Mouse (Mus musculus): ENCODE data around the gene 4930519P11Rik. TPM values are rescaled to one million over a fixed set of nuclear protein-coding genes. Genes with fewer than 3 reads are reported as not detected.

Gene 4930519P11Rik
- polyA plus RNA-seq, 1 experiment from 2014 or later, result not detected

- no peak within 1 kb of the TSS for H3K4me3 ChIP-seq (ENCODE audit: low read depth, low read length)
- 44% methylated on average over 8 of the region's 8 CpGs for WGBS
- ATAC-seq (replicated peaks; ENCODE audit: low FRiP score) (no peak), DNase-seq (ENCODE audit: low spot score) (no peak)
- H3K27ac ChIP-seq (ENCODE audit: low read depth, low read length), result no peak within 1 kb of the TSS
- no peaks in the 10 kb centered on the region for H3K9me3 ChIP-seq (ENCODE audit: control insufficient read depth, low read length)
- H3K4me2 ChIP-seq, result no peak within 1 kb of the TSS
- H3K36me3 ChIP-seq (ENCODE audit: control insufficient read depth, insufficient read depth, low read length), result no peaks in the 10 kb centered on the region
- peaks cover 6% of the 10 kb centered on the region; the same call in 1 of the 2 replicates for H3K4me1 ChIP-seq (replicated peaks; ENCODE audit: control insufficient read depth, insufficient read depth, low read length)
- H3K27me3 ChIP-seq (replicated peaks; ENCODE audit: control insufficient read depth, insufficient read depth, low read length), result no peaks in the 10 kb centered on the region
- no peak within 1 kb of the TSS for H3K9ac ChIP-seq (ENCODE audit: low read depth, low read length)
These were observed 38.1 kb upstream of the 4930519P11Rik start, which contains the start of gene Chmp4b for GRCm38 (mm10) chr2:154651363-154651762. Gene Chmp4b, plus strand, starts transcription at chr2:154651705.

GRCm38 (mm10) chr2:154650404-154650803 lies 37.2 kb upstream of the 4930519P11Rik start:
- Histone ChIP-seq H3K27me3 (replicated peaks; ENCODE audit: control insufficient read depth, insufficient read depth, low read length) (no peaks in the 10 kb centered on the region), H3K27ac (ENCODE audit: low read depth, low read length) (no peak overlapping the region), H3K4me2 (no peak overlapping the region), H3K9ac (ENCODE audit: low read depth, low read length) (no peak overlapping the region), H3K36me3 (ENCODE audit: control insufficient read depth, insufficient read depth, low read length) (0 out of 2 replicates have a peak, but pooled peaks cover 2% of the 10 kb centered on the region), H3K9me3 (ENCODE audit: control insufficient read depth, low read length) (no peaks in the 10 kb centered on the region), H3K4me1 (replicated peaks; ENCODE audit: control insufficient read depth, insufficient read depth, low read length) (no peaks in the 10 kb centered on the region), H3K4me3 (ENCODE audit: low read depth, low read length) (no peak overlapping the region)
- DNase-seq (ENCODE audit: low spot score), result no peak
- ATAC-seq (replicated peaks; ENCODE audit: low FRiP score), result no peak
- WGBS, result 84% methylated on average over 3 of the region's 3 CpGs

GRCm38 (mm10) chr2:154648086-154648485 lies 34.8 kb upstream of the 4930519P11Rik start:
- H3K27ac ChIP-seq (ENCODE audit: low read depth, low read length), result no peak overlapping the region
- H3K9ac ChIP-seq (ENCODE audit: low read depth, low read length), result no peak overlapping the region
- H3K9me3 ChIP-seq (ENCODE audit: control insufficient read depth, low read length), result no peaks in the 10 kb centered on the region
- no peak overlapping the region for H3K4me3 ChIP-seq (ENCODE audit: low read depth, low read length)
- no peak overlapping the region for H3K4me2 ChIP-seq
- ATAC-seq (replicated peaks; ENCODE audit: low FRiP score) (no peak), DNase-seq (ENCODE audit: low spot score) (no peak)
- 28% methylated on average over 3 of the region's 3 CpGs for WGBS
- H3K27me3 ChIP-seq (replicated peaks; ENCODE audit: control insufficient read depth, insufficient read depth, low read length), result no peaks in the 10 kb centered on the region
- 0 out of 2 replicates have a peak, but pooled peaks cover 2% of the 10 kb centered on the region for H3K36me3 ChIP-seq (ENCODE audit: control insufficient read depth, insufficient read depth, low read length)
- H3K4me1 ChIP-seq (replicated peaks; ENCODE audit: control insufficient read depth, insufficient read depth, low read length), result no peaks in the 10 kb centered on the region

GRCm38 (mm10) chr2:154646634-154647033 lies 33.4 kb upstream of the 4930519P11Rik start:
- Histone ChIP-seq H3K9ac (ENCODE audit: low read depth, low read length) (no peak overlapping the region), H3K4me1 (replicated peaks; ENCODE audit: control insufficient read depth, insufficient read depth, low read length) (peaks cover 6% of the 10 kb centered on the region), H3K4me2 (no peak overlapping the region), H3K27ac (ENCODE audit: low read depth, low read length) (no peak overlapping the region), H3K9me3 (ENCODE audit: control insufficient read depth, low read length) (no peaks in the 10 kb centered on the region), H3K4me3 (ENCODE audit: low read depth, low read length) (no peak overlapping the region), H3K27me3 (replicated peaks; ENCODE audit: control insufficient read depth, insufficient read depth, low read length) (no peaks in the 10 kb centered on the region), H3K36me3 (ENCODE audit: control insufficient read depth, insufficient read depth, low read length) (0 out of 2 replicates have a peak, but pooled peaks cover 2% of the 10 kb centered on the region)
- DNase-seq (ENCODE audit: low spot score) (no peak), ATAC-seq (replicated peaks; ENCODE audit: low FRiP score) (peak; percentile 58; the same call in 1 of the 2 replicates)
- WGBS, result 77% methylated on average over 5 of the region's 5 CpGs

GRCm38 (mm10) chr2:154642712-154643385 lies 29.6 kb upstream of the 4930519P11Rik start:
- Histone ChIP-seq H3K9me3 (ENCODE audit: control insufficient read depth, low read length) (0 out of 2 replicates have a peak, but pooled peaks cover 5% of the 10 kb centered on the region), H3K36me3 (ENCODE audit: control insufficient read depth, insufficient read depth, low read length) (peaks cover 13% of the 10 kb centered on the region), H3K4me3 (ENCODE audit: low read depth, low read length) (no peak overlapping the region), H3K27me3 (replicated peaks; ENCODE audit: control insufficient read depth, insufficient read depth, low read length) (no peaks in the 10 kb centered on the region), H3K9ac (ENCODE audit: low read depth, low read length) (no peak overlapping the region), H3K4me2 (no peak overlapping the region), H3K27ac (ENCODE audit: low read depth, low read length) (no peak overlapping the region), H3K4me1 (replicated peaks; ENCODE audit: control insufficient read depth, insufficient read depth, low read length) (peaks cover 6% of the 10 kb centered on the region)
- no peak for ATAC-seq (replicated peaks; ENCODE audit: low FRiP score)
- no peak for DNase-seq (ENCODE audit: low spot score)
- 65% methylated on average over 6 of the region's 6 CpGs for WGBS

- Histone ChIP-seq H3K27ac (ENCODE audit: low read depth, low read length) (no peak overlapping the region), H3K9me3 (ENCODE audit: control insufficient read depth, low read length) (0 out of 2 replicates have a peak, but pooled peaks cover 5% of the 10 kb centered on the region), H3K36me3 (ENCODE audit: control insufficient read depth, insufficient read depth, low read length) (peaks cover 14% of the 10 kb centered on the region), H3K9ac (ENCODE audit: low read depth, low read length) (no peak overlapping the region), H3K4me3 (ENCODE audit: low read depth, low read length) (no peak overlapping the region), H3K4me2 (no peak overlapping the region), H3K4me1 (replicated peaks; ENCODE audit: control insufficient read depth, insufficient read depth, low read length) (peaks cover 6% of the 10 kb centered on the region), H3K27me3 (replicated peaks; ENCODE audit: control insufficient read depth, insufficient read depth, low read length) (no peaks in the 10 kb centered on the region)
- DNase-seq (ENCODE audit: low spot score) (no peak), ATAC-seq (replicated peaks; ENCODE audit: low FRiP score) (no peak)
- WGBS, result 87% methylated on average over 9 of the region's 9 CpGs
These were observed 28.8 kb upstream of the 4930519P11Rik start for GRCm38 (mm10) chr2:154642005-154642459.

- Histone ChIP-seq H3K9me3 (ENCODE audit: control insufficient read depth, low read length) (0 out of 2 replicates have a peak, but pooled peaks cover 5% of the 10 kb centered on the region), H3K4me2 (no peak overlapping the region), H3K4me1 (replicated peaks; ENCODE audit: control insufficient read depth, insufficient read depth, low read length) (peaks cover 6% of the 10 kb centered on the region), H3K4me3 (ENCODE audit: low read depth, low read length) (no peak overlapping the region), H3K27me3 (replicated peaks; ENCODE audit: control insufficient read depth, insufficient read depth, low read length) (no peaks in the 10 kb centered on the region), H3K9ac (ENCODE audit: low read depth, low read length) (no peak overlapping the region), H3K27ac (ENCODE audit: low read depth, low read length) (no peak overlapping the region), H3K36me3 (ENCODE audit: control insufficient read depth, insufficient read depth, low read length) (peaks cover 14% of the 10 kb centered on the region)
- no peak for ATAC-seq (replicated peaks; ENCODE audit: low FRiP score)
- DNase-seq (ENCODE audit: low spot score), result no peak
- 75% methylated on average over 8 of the region's 8 CpGs for WGBS
These were observed 27.9 kb upstream of the 4930519P11Rik start for GRCm38 (mm10) chr2:154641176-154641575.

GRCm38 (mm10) chr2:154639115-154639514 lies 25.9 kb upstream of the 4930519P11Rik start:
- Histone ChIP-seq H3K27ac (ENCODE audit: low read depth, low read length) (no peak overlapping the region), H3K4me3 (ENCODE audit: low read depth, low read length) (no peak overlapping the region), H3K9ac (ENCODE audit: low read depth, low read length) (no peak overlapping the region), H3K4me1 (replicated peaks; ENCODE audit: control insufficient read depth, insufficient read depth, low read length) (peaks cover 18% of the 10 kb centered on the region), H3K36me3 (ENCODE audit: control insufficient read depth, insufficient read depth, low read length) (peaks cover 12% of the 10 kb centered on the region), H3K4me2 (no peak overlapping the region), H3K27me3 (replicated peaks; ENCODE audit: control insufficient read depth, insufficient read depth, low read length) (no peaks in the 10 kb centered on the region), H3K9me3 (ENCODE audit: control insufficient read depth, low read length) (0 out of 2 replicates have a peak, but pooled peaks cover 5% of the 10 kb centered on the region)
- DNase-seq (ENCODE audit: low spot score) (no peak), ATAC-seq (replicated peaks; ENCODE audit: low FRiP score) (no peak)
- 87% methylated on average over 4 of the region's 4 CpGs for WGBS

GRCm38 (mm10) chr2:154638521-154638920 lies 25.3 kb upstream of the 4930519P11Rik start:
- no peak for ATAC-seq (replicated peaks; ENCODE audit: low FRiP score)
- peaks cover 12% of the 10 kb centered on the region for H3K36me3 ChIP-seq (ENCODE audit: control insufficient read depth, insufficient read depth, low read length)
- H3K9me3 ChIP-seq (ENCODE audit: control insufficient read depth, low read length), result 0 out of 2 replicates have a peak, but pooled peaks cover 5% of the 10 kb centered on the region
- no peak for DNase-seq (ENCODE audit: low spot score)
- no peaks in the 10 kb centered on the region for H3K27me3 ChIP-seq (replicated peaks; ENCODE audit: control insufficient read depth, insufficient read depth, low read length)
- H3K4me2 ChIP-seq, result no peak overlapping the region
- WGBS, result 86% methylated on average over 3 of the region's 3 CpGs
- H3K27ac ChIP-seq (ENCODE audit: low read depth, low read length), result no peak overlapping the region
- no peak overlapping the region for H3K9ac ChIP-seq (ENCODE audit: low read depth, low read length)
- peaks cover 23% of the 10 kb centered on the region for H3K4me1 ChIP-seq (replicated peaks; ENCODE audit: control insufficient read depth, insufficient read depth, low read length)
- no peak overlapping the region for H3K4me3 ChIP-seq (ENCODE audit: low read depth, low read length)

Data from liver, embryonic 11.5 days (tissue).